Mouse (Mus musculus) kidney, adult 18-20 months (tissue): ENCODE results near the gene Dnal1.
"Not testable (repeated sequence)": the region's sequence is repeated elsewhere in the genome, so short reads cannot be mapped to it uniquely, and the experiment has no call there.

ENCODE experiments used
- DNase-seq: peaks from one replicate; pipeline ENCODE4 v3.0.0; 2021

Dnal1 gene

DNA sequence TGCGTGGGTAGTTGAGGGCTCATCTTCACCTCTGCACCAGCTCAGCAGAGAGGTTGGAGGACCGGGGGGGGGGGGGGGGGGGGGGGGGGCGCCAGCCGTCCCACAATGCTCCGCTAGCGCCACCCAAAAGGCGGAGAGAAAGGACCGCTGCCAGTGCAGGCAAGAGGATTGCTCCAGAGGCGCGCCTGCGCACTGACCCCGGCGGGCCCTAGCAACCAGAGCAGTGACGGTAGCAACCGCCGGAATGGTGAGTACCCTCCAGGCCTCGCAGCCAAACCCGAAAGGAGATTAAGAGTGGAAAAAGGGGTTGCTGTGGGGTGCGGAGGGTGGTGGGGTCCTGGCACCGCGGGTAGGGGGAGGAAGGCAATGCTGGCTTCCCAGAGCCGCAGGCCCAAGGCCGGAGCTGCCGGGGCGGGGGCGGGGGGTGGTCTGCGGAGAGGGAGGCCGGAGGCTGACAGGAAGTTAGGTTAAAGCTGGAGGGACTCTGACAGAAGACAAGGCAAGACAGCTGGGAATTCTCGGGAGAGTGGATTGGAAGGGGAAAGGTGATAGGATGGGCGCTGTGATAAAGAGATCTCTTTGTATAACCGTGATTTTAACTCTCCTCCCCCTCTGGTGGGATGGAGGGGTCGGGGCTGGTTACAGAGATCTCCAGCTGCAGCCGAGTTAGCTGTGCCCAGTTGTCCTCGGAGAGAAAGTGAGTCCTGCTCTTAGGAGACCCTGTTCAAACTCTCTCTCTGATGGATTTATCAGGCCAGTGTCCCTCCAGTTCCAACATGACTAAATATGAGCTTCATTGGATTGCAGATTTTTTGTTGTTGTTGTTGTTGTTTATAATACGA, at the start of gene Dnal1:
TSS of gene Dnal1 (plus strand) at position 214 of the 842 bp plus-strand sequence.
- peak; percentile 87 for DNase-seq

DNA sequence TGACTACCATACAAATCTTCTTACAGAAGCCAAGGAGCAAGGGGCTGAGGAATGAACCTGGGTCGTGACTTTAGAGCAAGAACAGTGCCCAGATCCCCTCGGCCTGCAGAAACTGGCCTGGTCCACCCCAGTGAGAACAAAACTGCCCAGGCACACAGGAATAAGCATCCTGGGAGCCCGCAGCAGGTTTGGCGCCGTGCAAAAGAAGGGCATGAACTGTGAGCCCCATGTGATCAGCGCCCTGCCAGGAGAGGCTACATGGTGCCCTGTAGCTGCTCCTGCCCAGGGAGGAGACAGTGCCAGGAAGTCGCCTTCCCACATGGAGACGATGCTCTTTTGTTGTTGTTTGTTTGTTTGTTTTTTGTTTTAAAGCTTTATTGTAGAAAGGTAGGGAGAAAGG, 49.5 kb upstream of the Dnal1 start:
- DNase-seq: no peak

DNA sequence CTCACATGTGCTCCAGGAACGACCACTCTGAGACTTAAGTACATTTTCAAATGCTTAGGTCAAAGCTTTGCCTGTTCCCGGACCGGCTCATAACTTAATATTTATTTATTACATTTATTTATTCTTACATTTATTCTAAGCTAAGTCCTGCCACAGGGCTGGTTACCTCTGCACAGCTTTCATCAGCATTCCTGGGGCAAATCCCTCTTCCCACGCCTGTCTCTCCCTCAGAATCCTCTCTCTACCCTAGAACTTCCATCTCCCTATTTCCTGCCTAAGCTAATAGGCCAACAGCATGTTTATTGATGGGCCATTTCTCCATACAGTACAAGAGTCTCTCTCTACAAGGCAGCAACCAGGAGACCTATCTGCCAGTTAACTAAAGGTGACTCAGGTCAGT, 46.4 kb upstream of the Dnal1 start:
- DNase-seq: no peak

DNA sequence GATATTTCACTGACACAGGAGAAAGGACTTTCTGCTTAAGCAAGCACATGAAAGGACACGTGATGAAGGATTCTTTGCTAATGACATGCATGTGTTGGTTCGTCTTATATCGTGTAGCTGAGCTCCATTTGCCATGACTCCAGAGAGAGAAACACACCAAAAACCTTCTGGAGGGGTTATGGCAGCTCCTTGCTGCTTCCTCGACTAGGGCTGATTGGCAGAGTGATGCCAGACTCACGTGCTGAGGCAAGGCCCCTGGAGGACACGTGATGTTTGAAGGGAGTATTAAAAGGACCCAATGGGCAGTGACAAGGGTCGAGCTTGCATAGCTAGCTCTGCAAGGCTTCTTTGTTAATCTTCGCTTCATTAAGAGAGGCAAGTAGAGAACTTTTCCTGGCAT, 45.9 kb upstream of the Dnal1 start:
- no peak for DNase-seq

DNA sequence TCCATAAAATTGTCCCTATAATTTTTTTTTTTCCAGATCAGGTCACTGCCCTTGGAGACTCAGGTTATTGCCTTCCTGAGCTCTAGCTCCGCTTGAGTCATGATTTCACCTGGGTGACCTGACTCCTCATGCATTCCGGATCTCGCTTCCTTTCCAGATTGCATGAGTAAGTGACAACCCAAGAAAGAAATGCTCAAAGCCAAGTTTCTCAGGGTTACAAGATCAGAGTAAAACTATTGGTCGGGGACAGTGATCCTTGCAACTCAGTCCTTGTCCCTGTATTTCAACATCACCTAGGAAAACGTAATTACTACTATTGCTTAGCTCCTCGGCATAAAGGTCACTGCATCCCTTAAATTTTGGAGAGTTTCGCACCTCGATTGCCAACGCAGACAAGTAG, 45.2 kb upstream of the Dnal1 start, which contains the start of gene Acot5:
TSS of gene Acot5 (plus strand) at position 340 of the 400 bp plus-strand sequence.
- DNase-seq: no peak

DNA sequence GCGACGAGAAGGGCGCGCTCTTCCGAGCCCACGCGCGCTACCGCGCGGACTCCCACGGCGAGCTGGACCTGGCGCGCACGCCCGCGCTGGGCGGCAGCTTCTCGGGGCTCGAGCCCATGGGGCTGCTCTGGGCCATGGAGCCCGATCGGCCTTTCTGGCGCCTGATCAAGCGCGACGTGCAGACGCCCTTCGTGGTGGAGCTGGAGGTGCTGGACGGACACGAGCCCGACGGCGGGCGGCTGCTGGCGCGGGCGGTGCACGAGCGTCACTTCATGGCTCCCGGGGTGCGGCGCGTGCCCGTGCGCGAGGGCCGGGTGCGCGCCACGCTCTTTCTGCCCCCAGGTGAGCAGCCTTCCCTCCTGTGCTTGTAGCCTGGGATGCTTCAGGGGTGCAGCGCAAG, 44.6 kb upstream of the Dnal1 start:
- DNase-seq: peak; percentile 55

DNA sequence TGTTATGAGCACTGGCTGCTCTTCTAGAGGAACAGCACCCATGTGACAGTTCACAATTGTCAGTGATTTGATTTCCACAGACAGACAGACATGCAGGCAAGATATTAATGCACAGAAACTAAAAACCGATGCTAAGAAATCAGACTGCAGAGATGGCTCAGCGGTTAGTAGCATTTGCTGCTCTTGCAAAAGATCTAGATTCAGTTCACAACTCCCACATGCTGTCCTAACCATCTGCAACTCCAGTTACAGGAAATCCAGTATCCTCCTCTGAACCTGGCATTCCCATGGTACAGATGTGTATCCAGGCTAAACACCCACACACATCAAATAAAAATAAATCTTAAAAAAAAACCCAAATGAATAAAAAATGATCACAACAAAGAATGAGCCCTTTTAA, 42.5 kb upstream of the Dnal1 start:
- DNase-seq: no peak

DNA sequence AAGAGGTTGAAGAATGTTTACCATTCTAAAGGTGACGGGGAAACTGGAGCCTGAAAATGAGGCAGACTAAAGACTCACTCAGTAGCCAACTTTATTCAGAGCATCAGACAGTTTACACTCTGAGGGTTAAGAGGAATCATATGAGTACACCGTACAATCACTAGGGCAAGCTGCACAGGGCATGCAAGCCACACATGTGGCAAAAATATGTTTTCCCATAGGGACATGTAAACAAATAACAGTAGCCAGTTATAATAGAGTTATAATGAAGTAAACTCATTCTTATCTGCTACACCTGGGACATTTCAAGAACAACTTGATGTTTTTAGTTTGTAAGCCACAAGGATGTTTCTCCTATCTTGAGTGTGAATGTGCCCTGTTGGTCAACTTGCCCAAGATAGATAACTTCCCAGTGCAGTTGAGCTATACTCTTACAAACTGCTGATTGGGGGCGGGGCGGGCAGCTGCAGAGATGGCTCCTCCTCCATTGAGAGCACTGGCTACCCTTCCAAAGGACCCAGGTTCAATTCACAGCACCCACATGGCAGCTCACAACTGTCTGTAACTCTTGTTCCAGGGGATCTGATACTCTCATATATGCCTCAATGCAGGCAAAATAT, 36.7 kb upstream of the Dnal1 start:
- DNase-seq: no peak

DNA sequence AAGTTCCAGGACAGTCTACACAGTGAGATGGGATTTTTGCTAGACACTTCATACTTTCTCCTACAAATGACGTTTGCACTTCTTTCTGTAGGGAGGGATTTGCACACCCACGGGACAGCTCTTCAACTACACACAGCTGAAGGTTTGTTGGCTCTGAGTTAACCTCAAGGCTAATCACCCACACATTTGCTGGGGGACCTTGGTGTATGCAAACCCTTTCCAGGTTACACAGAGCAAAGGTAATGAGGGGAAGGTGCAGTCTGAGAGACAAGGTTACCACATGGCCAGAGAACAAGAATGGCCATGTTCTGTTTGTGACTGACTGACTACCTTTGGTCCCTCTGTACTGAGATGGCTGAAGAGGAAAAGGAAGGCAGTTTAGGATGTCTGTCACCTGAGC, 30.3 kb upstream of the Dnal1 start:
- DNase-seq: no peak

DNA sequence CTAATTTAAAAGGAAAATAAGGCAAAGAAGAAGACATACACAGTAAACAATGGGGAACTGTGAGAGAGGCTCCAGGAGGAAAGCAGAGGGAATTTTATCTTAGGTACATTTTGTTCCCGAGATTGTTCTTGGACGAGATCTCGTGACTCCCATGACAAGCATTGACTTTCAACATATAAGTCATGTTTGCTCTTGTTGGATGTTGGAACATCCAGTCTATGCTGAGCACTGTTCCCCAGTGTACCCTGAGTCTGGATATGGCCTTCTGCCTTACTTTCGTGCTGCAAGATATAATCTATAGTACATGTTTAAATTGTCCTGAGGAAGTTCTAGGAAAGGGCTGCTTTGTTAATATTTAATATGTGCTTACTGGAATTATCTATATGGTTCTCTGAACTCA, 29.6 kb upstream of the Dnal1 start:
- DNase-seq: no peak

DNA sequence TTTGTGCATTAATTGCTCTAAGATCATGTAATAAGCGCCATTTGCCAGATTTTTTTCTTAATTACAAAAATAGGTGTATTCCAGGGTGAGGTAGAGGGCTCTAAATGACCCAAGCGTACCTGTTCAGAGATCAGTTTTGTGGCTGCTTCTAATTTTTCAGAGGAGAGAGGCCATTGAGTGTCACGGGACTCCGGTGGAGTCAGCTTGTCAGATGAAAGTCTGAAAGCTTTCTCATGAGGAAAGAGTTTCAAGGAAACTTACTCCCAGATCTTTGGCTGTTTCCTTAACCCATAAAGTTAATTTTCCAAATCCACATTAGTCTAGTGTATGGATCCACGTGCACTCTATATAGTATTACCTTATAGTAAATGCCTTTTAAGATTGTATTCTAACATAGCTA, 19.5 kb upstream of the Dnal1 start:
- DNase-seq: not testable (repeated sequence)

DNA sequence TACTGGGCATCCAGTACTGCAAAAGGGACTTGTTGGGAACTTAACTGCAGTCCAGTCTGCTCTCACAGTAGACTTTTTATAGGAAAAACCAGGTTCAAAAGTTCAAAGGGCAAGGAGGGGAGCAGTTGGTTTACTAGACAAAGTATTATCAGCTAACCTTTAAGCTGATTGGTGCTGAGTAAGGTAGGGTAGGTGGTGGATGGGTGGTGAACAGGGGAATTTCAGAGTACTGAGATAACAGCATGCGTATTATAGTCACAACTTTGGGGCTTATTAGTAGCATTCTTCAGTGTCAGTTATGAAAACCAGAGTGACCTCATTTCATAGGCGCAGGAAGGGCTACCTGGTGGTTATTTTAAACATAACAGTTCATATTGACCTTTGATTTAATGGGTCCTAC, 14.6 kb upstream of the Dnal1 start:
- no peak for DNase-seq

DNA sequence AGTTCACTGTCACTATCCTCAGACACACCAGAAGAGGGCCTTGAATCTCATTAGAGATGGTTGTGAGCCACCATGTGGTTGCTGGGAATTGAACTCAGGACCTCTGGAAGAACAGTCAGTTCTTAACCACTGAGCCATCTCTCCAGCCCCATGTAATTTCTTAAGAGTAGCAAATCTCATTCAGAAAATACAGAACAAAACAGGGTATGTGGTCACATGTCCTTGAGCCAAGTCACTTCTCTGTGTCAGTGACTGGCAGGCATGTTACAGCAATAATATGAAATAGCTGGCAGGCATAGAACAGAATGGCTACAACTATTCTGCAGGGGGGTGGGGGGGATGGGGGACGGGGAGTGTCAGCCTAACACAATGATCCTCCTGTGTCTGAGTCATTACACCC, 14.1 kb upstream of the Dnal1 start:
- no peak for DNase-seq

DNA sequence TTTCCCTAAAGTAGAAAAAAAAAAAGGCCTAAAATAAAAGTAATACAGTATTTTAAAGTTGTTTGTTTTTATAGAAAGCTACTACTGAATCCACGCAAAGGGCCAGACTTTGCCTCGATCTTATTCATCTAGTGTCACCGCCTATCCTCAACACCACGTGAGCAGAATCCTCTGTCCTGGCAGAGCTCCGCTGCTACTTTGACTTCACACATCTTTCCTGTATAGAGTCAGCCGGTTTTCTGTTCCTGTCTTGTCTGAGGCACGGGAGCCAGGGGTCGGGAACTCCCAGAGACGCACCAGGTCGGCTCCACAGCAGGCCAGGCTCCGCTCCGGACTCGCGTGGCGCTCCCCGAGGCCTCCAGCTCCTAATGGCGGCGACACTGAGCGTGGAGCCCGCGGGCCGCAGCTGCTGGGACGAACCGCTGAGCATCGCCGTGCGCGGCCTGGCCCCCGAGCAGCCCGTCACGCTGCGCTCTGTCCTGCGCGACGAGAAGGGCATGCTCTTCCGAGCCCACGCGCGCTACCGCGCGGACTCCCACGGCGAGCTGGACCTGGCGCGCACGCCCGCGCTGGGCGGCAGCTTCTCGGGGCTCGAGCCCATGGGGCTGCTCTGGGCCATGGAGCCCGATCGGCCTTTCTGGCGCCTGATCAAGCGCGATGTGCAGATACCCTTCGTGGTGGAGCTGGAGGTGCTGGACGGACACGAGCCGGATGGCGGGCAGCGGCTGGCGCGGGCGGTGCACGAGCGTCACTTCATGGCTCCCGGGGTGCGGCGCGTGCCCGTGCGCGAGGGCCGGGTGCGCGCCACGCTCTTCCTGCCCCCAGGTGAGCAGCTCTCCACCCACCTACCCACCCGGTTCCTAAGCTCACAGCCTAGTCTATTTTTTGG, 13.3 kb upstream of the Dnal1 start, which contains the start of gene Acot6:
TSS of gene Acot6 (plus strand) at position 51 of the 889 bp plus-strand sequence.
- DNase-seq: peak; percentile 63

DNA sequence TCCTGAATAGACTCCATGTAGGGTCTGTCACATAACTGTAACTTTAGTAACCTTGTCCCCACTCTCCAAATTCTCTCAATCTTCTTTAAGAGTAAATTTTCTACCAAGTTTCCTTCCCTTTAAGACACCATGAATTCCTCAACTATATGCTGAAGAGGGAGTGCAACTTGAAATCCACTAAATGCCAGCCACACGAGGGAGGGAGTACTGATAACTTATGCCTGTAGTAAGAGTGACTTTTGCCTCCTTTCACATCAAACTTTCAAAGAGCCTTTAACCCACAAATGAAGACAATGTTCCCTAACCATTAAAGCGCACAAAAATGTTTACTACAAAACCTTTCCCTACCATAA, 12.7 kb upstream of the Dnal1 start:
- DNase-seq: no peak

DNA sequence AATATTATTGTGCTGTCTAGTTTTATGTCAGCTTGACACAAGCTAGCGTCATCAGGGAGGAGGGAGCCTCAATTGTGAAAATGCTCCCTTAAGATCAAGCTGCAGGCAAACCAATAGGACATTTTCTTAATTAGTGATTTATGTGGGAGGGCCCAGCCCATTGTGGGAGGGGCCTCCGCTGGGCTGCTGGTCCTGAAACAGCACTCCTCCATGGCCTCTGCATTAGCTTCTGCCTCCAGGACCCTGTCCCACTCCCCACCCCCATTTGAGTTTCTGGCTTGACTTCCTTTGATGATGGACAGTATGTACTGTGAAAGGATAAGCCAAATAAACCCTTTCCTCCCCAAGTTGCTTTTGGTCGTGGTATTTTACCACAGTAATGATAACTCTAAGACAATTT, 7.2 kb upstream of the Dnal1 start:
- DNase-seq: no peak

DNA sequence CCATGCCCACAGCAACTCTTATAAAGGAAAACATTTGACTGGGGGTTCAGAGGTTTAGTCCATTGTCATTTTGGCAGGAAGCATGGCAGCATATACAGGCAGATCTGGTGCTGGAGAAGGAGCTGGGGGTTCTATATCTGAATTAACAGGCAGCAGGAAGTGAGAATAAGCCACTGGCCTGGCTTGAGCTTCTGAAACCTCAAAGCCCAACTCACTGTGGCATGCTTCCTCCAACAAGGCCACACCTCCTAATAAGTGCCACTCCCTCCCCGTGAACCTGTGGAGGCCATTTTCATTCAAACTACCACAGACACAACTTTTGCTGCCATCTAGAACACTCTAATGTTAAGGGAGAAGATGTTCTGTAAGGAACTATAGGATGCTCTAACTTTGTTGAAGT, 6.5 kb upstream of the Dnal1 start:
- no peak for DNase-seq

DNA sequence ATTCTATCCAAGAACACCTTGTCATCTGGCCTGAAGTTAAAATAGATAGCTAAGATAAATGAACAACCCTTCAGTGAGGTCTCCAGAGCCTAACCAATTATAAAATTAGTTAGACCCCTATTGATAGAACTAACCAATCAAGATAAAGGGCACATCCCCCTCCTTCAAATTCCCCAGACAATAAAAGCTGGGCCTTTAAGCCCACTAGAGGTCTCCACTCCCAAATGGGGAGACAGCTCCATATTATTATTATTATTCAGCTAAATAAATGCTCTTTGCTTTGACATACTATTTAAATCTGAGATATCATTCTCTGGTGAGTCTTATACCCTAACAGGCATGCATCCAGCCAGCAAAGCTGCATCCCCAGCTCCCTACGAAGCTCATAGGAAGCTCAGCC, 4.2 kb upstream of the Dnal1 start:
- no peak for DNase-seq

DNA sequence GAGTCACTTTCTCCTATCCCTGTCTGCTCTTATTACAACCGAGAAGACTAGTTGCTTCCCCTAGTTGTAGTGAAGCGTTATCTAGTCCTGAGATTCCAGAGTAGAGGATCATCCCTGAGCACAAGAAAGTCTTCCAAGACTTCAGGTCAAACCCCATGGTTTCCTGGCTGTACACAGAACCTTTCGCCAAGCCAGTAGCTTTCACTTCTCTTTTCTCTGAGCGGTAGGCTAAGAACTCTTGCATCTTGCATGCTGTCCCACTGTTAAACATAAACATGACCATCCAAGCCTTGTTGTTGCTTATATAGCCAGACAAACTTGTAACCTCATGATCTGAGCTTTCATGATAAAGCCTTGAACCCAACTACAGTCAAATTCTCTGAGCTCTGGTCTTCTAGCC, 3.4 kb upstream of the Dnal1 start:
- DNase-seq: no peak

DNA sequence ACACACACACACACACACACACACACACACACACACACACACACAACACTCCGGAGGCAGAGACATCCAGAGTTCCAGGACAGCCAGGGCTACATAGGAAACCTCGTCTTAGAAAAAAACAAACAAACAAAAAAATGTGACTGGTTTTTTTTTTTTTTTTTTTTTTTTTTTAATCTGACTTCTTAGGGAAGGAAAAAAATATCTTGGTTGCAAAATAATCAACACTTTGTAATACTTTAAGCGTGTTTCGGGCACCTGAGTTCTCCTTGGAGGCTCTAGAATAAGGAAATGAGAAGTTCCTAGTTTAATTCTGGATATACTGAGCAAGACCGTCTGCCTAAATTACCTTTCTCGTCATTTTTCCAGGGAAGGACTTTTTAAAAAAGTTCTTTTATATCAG, 490 bp upstream of the Dnal1 start:
- DNase-seq: no peak

DNA sequence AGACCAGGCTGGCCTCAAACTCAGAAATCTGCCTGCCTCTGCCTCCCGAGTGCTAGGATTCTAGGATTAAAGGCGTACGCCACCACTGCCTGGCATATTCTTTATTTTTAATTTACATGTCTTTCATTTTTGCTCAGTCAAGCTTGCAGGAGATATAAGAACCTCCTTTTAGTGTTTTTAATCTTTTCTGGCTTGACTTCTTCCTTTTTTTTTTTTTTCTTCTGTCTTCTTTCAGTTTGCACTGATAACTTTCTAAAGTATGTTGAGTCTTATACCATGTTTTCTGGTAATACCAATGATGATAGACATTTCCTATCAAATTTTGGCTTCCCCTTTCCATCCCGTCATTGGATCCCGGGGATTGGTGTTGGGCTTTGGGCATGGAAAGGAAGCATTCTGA, 5.4 kb downstream of the Dnal1 start:
- no peak for DNase-seq

DNA sequence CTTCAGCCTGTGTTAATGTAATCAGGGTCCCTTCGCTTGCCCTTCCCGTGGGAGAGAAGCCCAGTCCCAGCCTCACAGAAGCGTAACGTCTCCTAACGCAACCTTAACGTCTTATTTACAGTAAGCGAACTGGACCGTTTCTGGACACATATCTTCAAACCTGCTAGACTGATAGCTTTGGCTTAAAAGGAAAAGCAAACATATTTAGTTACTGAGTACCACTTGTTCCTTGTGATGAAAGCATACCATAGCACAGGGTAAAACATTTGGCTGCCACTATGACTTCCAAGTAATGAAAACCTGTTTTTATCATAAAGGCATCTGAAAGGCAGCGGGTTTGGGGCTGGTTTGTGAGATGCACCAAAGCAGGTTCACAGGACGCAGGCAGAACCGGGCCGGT, 11.7 kb downstream of the Dnal1 start:
- no peak for DNase-seq

DNA sequence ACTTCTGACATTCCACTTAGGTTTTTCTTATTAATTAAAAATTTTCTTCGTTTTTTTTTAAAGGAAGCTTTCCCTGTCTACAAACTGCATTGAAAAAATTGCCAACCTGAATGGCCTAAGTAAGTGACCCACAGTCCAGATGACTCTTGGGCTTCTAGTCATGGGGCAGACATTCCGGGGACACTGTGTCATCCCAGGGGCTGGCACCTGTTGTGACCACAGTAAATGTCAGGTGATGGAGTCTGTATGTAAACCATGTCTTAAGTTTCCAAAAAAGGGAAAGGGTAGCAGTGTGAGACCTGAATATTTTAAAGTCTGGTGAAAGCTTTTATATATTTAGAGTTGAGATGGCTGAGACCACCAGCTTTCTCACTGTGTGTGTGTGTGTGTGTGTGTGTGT, 12.7 kb downstream of the Dnal1 start:
- no peak for DNase-seq

DNA sequence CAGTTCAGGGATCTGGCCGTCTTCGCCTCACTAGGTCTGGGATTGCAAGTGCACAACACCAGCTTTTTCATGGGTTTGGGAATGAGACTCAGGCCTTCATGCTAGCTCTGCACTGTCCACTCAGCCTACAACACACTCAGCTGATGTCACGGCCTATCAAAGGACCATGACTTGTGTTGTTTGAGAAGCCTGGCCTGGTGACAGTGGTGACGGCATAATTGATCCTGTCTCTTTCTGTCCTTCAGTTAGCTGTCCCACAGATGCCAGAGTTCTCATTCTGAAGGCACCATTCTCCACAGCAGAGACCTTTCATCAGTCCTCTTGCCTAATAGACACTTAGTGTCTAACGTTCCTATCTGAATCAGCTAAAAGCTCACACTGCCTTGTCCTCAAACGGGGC, 14.4 kb downstream of the Dnal1 start:
- DNase-seq: no peak
